Mouse (Mus musculus): ENCODE measurements around the gene Wwox.

Wwox gene

GRCm38 (mm10) chr8:114982762-114983161 is 543.3 kb downstream of the Wwox start:
- DNase-seq: no peak

- DNase-seq: no peak
These were observed 545.0 kb downstream of the Wwox start for GRCm38 (mm10) chr8:114984500-114984899.

GRCm38 (mm10) chr8:114985996-114986395 is 546.5 kb downstream of the Wwox start:
- peak; percentile 18 for DNase-seq

GRCm38 (mm10) chr8:114986971-114987370 is 547.5 kb downstream of the Wwox start:
- no peak for DNase-seq

- no peak for DNase-seq
These were observed 551.6 kb downstream of the Wwox start for GRCm38 (mm10) chr8:114990865-114991613.

GRCm38 (mm10) chr8:115000736-115001135 is 561.3 kb downstream of the Wwox start:
- no peak for DNase-seq

- DNase-seq: no peak
These were observed 565.6 kb downstream of the Wwox start for GRCm38 (mm10) chr8:115005021-115005420.

GRCm38 (mm10) chr8:115006561-115006960 is 567.1 kb downstream of the Wwox start:
- no peak for DNase-seq

- no peak for DNase-seq
These were observed 567.8 kb downstream of the Wwox start for GRCm38 (mm10) chr8:115007280-115007679.

GRCm38 (mm10) chr8:115008624-115009620 is 569.5 kb downstream of the Wwox start:
- DNase-seq: no peak

GRCm38 (mm10) chr8:115009897-115010768 is 570.7 kb downstream of the Wwox start:
- DNase-seq: no peak

- no peak for DNase-seq
These were observed 571.3 kb downstream of the Wwox start for GRCm38 (mm10) chr8:115010769-115011073.

GRCm38 (mm10) chr8:115019661-115020060 is 580.2 kb downstream of the Wwox start:
- no peak for DNase-seq

GRCm38 (mm10) chr8:115021731-115022130 is 582.3 kb downstream of the Wwox start:
- DNase-seq: no peak

- no peak for DNase-seq
These were observed 584.6 kb downstream of the Wwox start for GRCm38 (mm10) chr8:115024062-115024461.

GRCm38 (mm10) chr8:115025390-115026098 is 586.1 kb downstream of the Wwox start:
- DNase-seq: no peak

GRCm38 (mm10) chr8:115026201-115026600 is 586.7 kb downstream of the Wwox start:
- no peak for DNase-seq

GRCm38 (mm10) chr8:115033194-115033593 is 593.7 kb downstream of the Wwox start:
- no peak for DNase-seq

- no peak for DNase-seq
These were observed 596.6 kb downstream of the Wwox start for GRCm38 (mm10) chr8:115036016-115036415.

- no peak for DNase-seq
These were observed 599.0 kb downstream of the Wwox start for GRCm38 (mm10) chr8:115038426-115038825.

GRCm38 (mm10) chr8:115045746-115046145 is 606.3 kb downstream of the Wwox start:
- no peak for DNase-seq

- no peak for DNase-seq
These were observed 607.0 kb downstream of the Wwox start for GRCm38 (mm10) chr8:115046496-115046895.
